Mouse (Mus musculus) limb, embryonic 10.5 days (tissue): ENCODE data around the gene Bcl2l10. TPM values are rescaled to one million over a fixed set of nuclear protein-coding genes. Genes with fewer than 3 reads are reported as not detected.

Source experiments
- DNase-seq: peaks from one replicate; pipeline ENCODE4 v3.0.0-alpha.2; 2017; ENCODE audit warnings: low spot score
- H3K27ac ChIP-seq: fragments of 300-500 bp; sonication (generic); 2 replicates; pipeline ENCODE4 v1.5.1; 2016; ENCODE audit warnings: mild to moderate bottlenecking
- H3K27me3 ChIP-seq: fragments of 300-500 bp; sonication (generic); 2 replicates; pipeline ENCODE4 v1.6.1; 2016; ENCODE audit warnings: low read depth, mild to moderate bottlenecking; ENCODE audit not compliant: poor library complexity, severe bottlenecking
- H3K36me3 ChIP-seq: fragments of 300-500 bp; sonication (generic); 2 replicates; pipeline ENCODE4 v1.6.1; 2016; ENCODE audit warnings: mild to moderate bottlenecking, moderate library complexity
- H3K4me1 ChIP-seq: fragments of 300-500 bp; sonication (generic); 2 replicates; pipeline ENCODE4 v1.6.1; 2016
- H3K4me3 ChIP-seq: fragments of 300-500 bp; sonication (generic); 2 replicates; pipeline ENCODE4 v1.5.1; 2016; ENCODE audit warnings: mild to moderate bottlenecking, moderate library complexity
- H3K9me3 ChIP-seq: fragments of 300-500 bp; sonication (generic); replicated peaks from 2 replicates; pipeline ENCODE4 v1.6.1; 2016; ENCODE audit warnings: mild to moderate bottlenecking
- WGBS: fragments of 180-500 bp; shearing (Covaris S2); methylation state at CpG from one replicate; pipeline ENCODE4 v1.1.7; 2016; 5-methylcytosine and 5-hydroxymethylcytosine counted together
- polyA plus RNA-seq: library from polyadenylated mRNA; unstranded; fragments of >200 nt; fragmentation: Nextera tagmentation; extraction: Ambion mirVana; gene quantifications from 2 replicates; pipeline ENCODE4 v1.2.1, GENCODE M21; 2016

Bcl2l10 gene
- polyA plus RNA-seq, 1 experiment from 2014 or later: not detected

GRCm38 (mm10) chr9:75315238-75315637 is 32.3 kb upstream of the Bcl2l10 start:
- no peak for DNase-seq
- H3K27ac ChIP-seq: no peak overlapping the region
- no peaks in the 10 kb centered on the region for H3K36me3 ChIP-seq
- 71% methylated on average over 3 of the region's 3 CpGs for WGBS
- H3K4me1 ChIP-seq: peaks cover 29% of the 10 kb centered on the region
- no peaks in the 10 kb centered on the region for H3K27me3 ChIP-seq
- no peaks in the 10 kb centered on the region for H3K9me3 ChIP-seq
- peak overlapping the region; percentile 74 for H3K4me3 ChIP-seq

- Histone ChIP-seq H3K4me3 (no peak overlapping the region), H3K27me3 (no peaks in the 10 kb centered on the region), H3K9me3 (no peaks in the 10 kb centered on the region), H3K27ac (no peak overlapping the region), H3K4me1 (peaks cover 29% of the 10 kb centered on the region), H3K36me3 (no peaks in the 10 kb centered on the region)
- DNase-seq: no peak
- 93% methylated on average over 6 of the region's 6 CpGs for WGBS
Measured at GRCm38 (mm10) chr9:75316771-75317170, 30.8 kb upstream of the Bcl2l10 start.

GRCm38 (mm10) chr9:75318196-75318595 is 29.4 kb upstream of the Bcl2l10 start:
- peaks cover 29% of the 10 kb centered on the region for H3K4me1 ChIP-seq
- no peak overlapping the region for H3K4me3 ChIP-seq
- DNase-seq: no peak
- no peak overlapping the region for H3K27ac ChIP-seq
- 93% methylated on average over 2 of the region's 2 CpGs for WGBS
- no peaks in the 10 kb centered on the region for H3K36me3 ChIP-seq
- H3K27me3 ChIP-seq: no peaks in the 10 kb centered on the region
- H3K9me3 ChIP-seq: no peaks in the 10 kb centered on the region

- peaks cover 20% of the 10 kb centered on the region for H3K4me1 ChIP-seq
- H3K27ac ChIP-seq: no peak overlapping the region
- H3K27me3 ChIP-seq: no peaks in the 10 kb centered on the region
- no peak for DNase-seq
- H3K36me3 ChIP-seq: no peaks in the 10 kb centered on the region
- no peaks in the 10 kb centered on the region for H3K9me3 ChIP-seq
- H3K4me3 ChIP-seq: no peak overlapping the region
- WGBS: 76% methylated on average over 3 of the region's 3 CpGs
Measured at GRCm38 (mm10) chr9:75319365-75319764, 28.2 kb upstream of the Bcl2l10 start.

GRCm38 (mm10) chr9:75322099-75322885 is 25.3 kb upstream of the Bcl2l10 start:
- H3K36me3 ChIP-seq: no peaks in the 10 kb centered on the region
- no peak for DNase-seq
- peaks cover 6% of the 10 kb centered on the region for H3K4me1 ChIP-seq
- no peak overlapping the region for H3K27ac ChIP-seq
- no peaks in the 10 kb centered on the region for H3K27me3 ChIP-seq
- WGBS: 80% methylated on average over 13 of the region's 13 CpGs
- H3K9me3 ChIP-seq: no peaks in the 10 kb centered on the region
- H3K4me3 ChIP-seq: no peak overlapping the region

GRCm38 (mm10) chr9:75328047-75328446 is 19.5 kb upstream of the Bcl2l10 start:
- Histone ChIP-seq H3K9me3 (no peaks in the 10 kb centered on the region), H3K36me3 (peaks cover 18% of the 10 kb centered on the region; the same call in 1 of the 2 replicates), H3K4me3 (no peak overlapping the region), H3K27ac (no peak overlapping the region), H3K27me3 (no peaks in the 10 kb centered on the region), H3K4me1 (no peaks in the 10 kb centered on the region)
- no peak for DNase-seq
- WGBS: 98% methylated on average over 3 of the region's 3 CpGs

GRCm38 (mm10) chr9:75330821-75331220 is 16.7 kb upstream of the Bcl2l10 start:
- Histone ChIP-seq H3K9me3 (no peaks in the 10 kb centered on the region), H3K27me3 (no peaks in the 10 kb centered on the region), H3K36me3 (peaks cover 32% of the 10 kb centered on the region), H3K27ac (no peak overlapping the region), H3K4me1 (no peaks in the 10 kb centered on the region), H3K4me3 (no peak overlapping the region)
- DNase-seq: no peak
- 95% methylated on average over 8 of the region's 8 CpGs for WGBS

- 80% methylated on average over 4 of the region's 4 CpGs for WGBS
- no peak for DNase-seq
- Histone ChIP-seq H3K9me3 (no peaks in the 10 kb centered on the region), H3K27me3 (no peaks in the 10 kb centered on the region), H3K36me3 (peaks cover 36% of the 10 kb centered on the region), H3K4me3 (no peak overlapping the region), H3K4me1 (no peaks in the 10 kb centered on the region), H3K27ac (no peak overlapping the region)
Measured at GRCm38 (mm10) chr9:75334440-75334839, 13.1 kb upstream of the Bcl2l10 start.

GRCm38 (mm10) chr9:75338016-75338415 is 9.5 kb upstream of the Bcl2l10 start:
- Histone ChIP-seq H3K27ac (no peak overlapping the region), H3K27me3 (no peaks in the 10 kb centered on the region), H3K4me1 (no peaks in the 10 kb centered on the region), H3K4me3 (no peak overlapping the region), H3K9me3 (no peaks in the 10 kb centered on the region), H3K36me3 (peaks cover 25% of the 10 kb centered on the region)
- 91% methylated on average over 6 of the region's 6 CpGs for WGBS
- no peak for DNase-seq

GRCm38 (mm10) chr9:75342433-75342832 is 5.1 kb upstream of the Bcl2l10 start:
- WGBS: 93% methylated on average over 4 of the region's 4 CpGs

GRCm38 (mm10) chr9:75348066-75348465 is 508 bp downstream of the Bcl2l10 start:
- Histone ChIP-seq H3K9me3 (no peaks in the 10 kb centered on the region), H3K27ac (no peak overlapping the region), H3K4me1 (no peaks in the 10 kb centered on the region), H3K27me3 (no peaks in the 10 kb centered on the region), H3K36me3 (no peaks in the 10 kb centered on the region), H3K4me3 (no peak overlapping the region)
- DNase-seq: no peak
- 93% methylated on average over 17 of the region's 17 CpGs for WGBS

More at GRCm38 (mm10) chr9:75342433-75342832, 5.1 kb upstream of the Bcl2l10 start:
- H3K27ac ChIP-seq: no peak overlapping the region
- H3K36me3 ChIP-seq: peaks cover 10% of the 10 kb centered on the region
- no peaks in the 10 kb centered on the region for H3K9me3 ChIP-seq
- H3K27me3 ChIP-seq: no peaks in the 10 kb centered on the region
- no peaks in the 10 kb centered on the region for H3K4me1 ChIP-seq
- DNase-seq: no peak
- H3K4me3 ChIP-seq: no peak overlapping the region

GRCm38 (mm10) chr9:75348641-75349040 is 1.1 kb downstream of the Bcl2l10 start:
- H3K36me3 ChIP-seq: no peaks in the 10 kb centered on the region
- H3K4me1 ChIP-seq: no peaks in the 10 kb centered on the region
- no peak for DNase-seq
- no peak overlapping the region for H3K27ac ChIP-seq
- H3K27me3 ChIP-seq: no peaks in the 10 kb centered on the region
- 67% methylated on average over 3 of the region's 3 CpGs for WGBS
- H3K9me3 ChIP-seq: no peaks in the 10 kb centered on the region
- no peak overlapping the region for H3K4me3 ChIP-seq

- H3K4me1 ChIP-seq: no peaks in the 10 kb centered on the region
- H3K9me3 ChIP-seq: no peaks in the 10 kb centered on the region
- H3K4me3 ChIP-seq: no peak overlapping the region
- 75% methylated on average over 8 of the region's 8 CpGs for WGBS
- H3K36me3 ChIP-seq: no peaks in the 10 kb centered on the region
- no peak overlapping the region for H3K27ac ChIP-seq
- DNase-seq: no peak
- H3K27me3 ChIP-seq: no peaks in the 10 kb centered on the region
Measured at GRCm38 (mm10) chr9:75353094-75353493, 5.5 kb downstream of the Bcl2l10 start.

GRCm38 (mm10) chr9:75355783-75356182 is 8.2 kb downstream of the Bcl2l10 start:
- DNase-seq: no peak
- Histone ChIP-seq H3K27me3 (no peaks in the 10 kb centered on the region), H3K27ac (no peak overlapping the region), H3K4me3 (no peak overlapping the region), H3K36me3 (no peaks in the 10 kb centered on the region), H3K9me3 (no peaks in the 10 kb centered on the region), H3K4me1 (no peaks in the 10 kb centered on the region)
- WGBS: 91% methylated on average over 4 of the region's 4 CpGs
